Comparison of ENCODE assay signal across 22 mouse cellular contexts in the genomic region with DNA sequence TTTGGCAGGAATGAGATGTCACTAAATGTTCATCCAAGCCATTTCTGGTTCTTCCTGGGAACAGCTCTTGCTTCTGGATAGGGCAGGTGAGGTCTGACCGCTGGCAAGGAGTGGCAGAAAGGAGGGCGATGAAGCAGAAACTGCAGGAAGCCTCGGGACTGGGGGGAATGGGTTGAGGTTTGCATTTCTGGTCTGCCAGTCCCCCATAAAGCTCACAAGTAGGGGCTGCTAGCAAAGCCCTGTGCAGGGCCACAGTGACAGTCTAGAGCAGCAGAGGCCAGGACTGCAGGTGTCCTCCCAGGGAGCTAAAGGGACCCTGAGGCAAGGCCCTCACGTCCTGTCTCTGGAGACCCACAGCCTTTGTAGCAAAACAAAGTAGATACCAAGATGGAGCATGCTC.
"Had no signal": no experiment of that assay in that cellular context is flagged by ENCODE, and none has a peak within 500 bp of the region (broad histone marks: within the 10 kb centered on the region; RNA-seq: fewer than 3 reads in every experiment).

No protein-coding gene starts in this region.

- H3K27me3 ChIP-seq: liver, embryonic 13.5 days; liver, embryonic 15.5 days; midbrain, embryonic 15.5 days; stomach, embryonic 15.5 days had no signal

- H3K27ac ChIP-seq: liver, embryonic 13.5 days; liver, embryonic 15.5 days; lung, embryonic 15.5 days; macrophage; midbrain, embryonic 13.5 days; midbrain, embryonic 15.5 days; neural tube, embryonic 12.5 days; stomach, embryonic 15.5 days; stomach, postnatal 0 days had no signal

- H3K4me1 ChIP-seq: liver, embryonic 13.5 days; liver, embryonic 15.5 days; lung, embryonic 15.5 days; megakaryocyte, embryonic 14.5 days; stomach, embryonic 15.5 days had no signal

- ATAC-seq: liver, postnatal 0 days; lung, postnatal 0 days; midbrain, embryonic 13.5 days; midbrain, embryonic 15.5 days had no signal

- H3K9me3 ChIP-seq: liver, embryonic 13.5 days; liver, embryonic 15.5 days; lung, embryonic 15.5 days; megakaryocyte, embryonic 14.5 days; midbrain, embryonic 13.5 days; midbrain, embryonic 15.5 days; neural tube, embryonic 12.5 days; stomach, embryonic 15.5 days had no signal

- H3K36me3 ChIP-seq: liver, embryonic 13.5 days; liver, embryonic 15.5 days; lung, embryonic 15.5 days; midbrain, embryonic 13.5 days; midbrain, embryonic 15.5 days; neural tube, embryonic 12.5 days; stomach, embryonic 15.5 days had no signal

- DNase-seq: liver, embryonic 13.5 days; liver, postnatal 0 days; lung, adult 2 months; lung, postnatal 14 days; lung, postnatal 36 days; retina, postnatal 1 day; right cerebral cortex, adult 18-20 months; right cerebral cortex, postnatal 25 days; right cerebral cortex, postnatal 4 days; spleen, adult 18-20 months had no signal

- H3K9ac ChIP-seq: liver, embryonic 13.5 days; liver, embryonic 15.5 days; liver, postnatal 0 days; lung, embryonic 15.5 days; midbrain, embryonic 13.5 days; midbrain, embryonic 15.5 days; neural tube, embryonic 12.5 days; stomach, embryonic 15.5 days had no signal

- H3K4me3 ChIP-seq: liver, embryonic 13.5 days; liver, embryonic 15.5 days; lung, embryonic 15.5 days; megakaryocyte, embryonic 14.5 days; midbrain, embryonic 13.5 days; midbrain, embryonic 15.5 days; neural tube, embryonic 12.5 days; stomach, embryonic 15.5 days had no signal

- H3K4me2 ChIP-seq: liver, embryonic 11.5 days; liver, embryonic 13.5 days; liver, embryonic 15.5 days; lung, embryonic 15.5 days; midbrain, embryonic 11.5 days; midbrain, embryonic 13.5 days; midbrain, embryonic 15.5 days; neural tube, embryonic 12.5 days; stomach, embryonic 15.5 days had no signal
